In the genomic region with DNA sequence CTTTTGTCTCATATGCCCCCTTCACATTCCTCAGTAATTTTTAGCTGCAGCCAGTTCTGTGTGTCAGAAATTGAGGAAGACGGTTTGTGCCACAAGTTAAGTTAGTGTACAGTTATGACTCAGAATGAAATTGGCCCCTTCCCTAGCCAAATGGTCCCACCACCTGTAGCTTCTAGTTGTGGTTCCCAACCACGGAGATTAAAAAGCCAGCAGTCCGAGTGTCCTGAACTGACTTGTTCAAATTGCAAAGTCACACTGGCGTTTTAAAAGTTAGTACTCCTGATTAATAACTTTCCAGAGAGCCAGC, we compare ENCODE assay signal across 8 mouse cellular contexts. TPM values are rescaled to one million over a fixed set of nuclear protein-coding genes. Genes with fewer than 3 reads are reported as not detected.
A peak's percentile ranks its signal among the peaks of the same experiment; 100 is the strongest.
DNase-seq lines count a peak whose midpoint lies in the region; ATAC-seq and TF ChIP-seq lines count a peak whose summit lies in the region.

No protein-coding gene starts in this region.

- H3K36me3 ChIP-seq in forebrain, embryonic 11.5 days (ENCODE audit: control insufficient read depth, insufficient read depth, low read length): no peaks in the 10 kb centered on the region
- H3K36me3 ChIP-seq in limb, embryonic 11.5 days (ENCODE audit: control insufficient read depth, insufficient read depth, low read length): no peaks in the 10 kb centered on the region
- H3K36me3 ChIP-seq in midbrain, embryonic 16.5 days (ENCODE audit: control insufficient read depth, insufficient read depth, low read length): no peaks in the 10 kb centered on the region; the same call in 1 of the 2 replicates

- H3K9me3 ChIP-seq in forebrain, embryonic 11.5 days (ENCODE audit: control insufficient read depth, low read length): no peaks in the 10 kb centered on the region
- H3K9me3 ChIP-seq in limb, embryonic 11.5 days (ENCODE audit: control insufficient read depth, low read length): no peaks in the 10 kb centered on the region
- H3K9me3 ChIP-seq in midbrain, embryonic 16.5 days (replicated peaks; ENCODE audit: control insufficient read depth, low read length, poor library complexity, severe bottlenecking): 0 out of 2 replicates have a peak, but pooled peaks cover 2% of the 10 kb centered on the region

- TF ChIP-seq POLR2A in cerebellum, adult 2 months (IDR thresholded peaks at IDR 0.05; ENCODE audit: borderline replicate concordance, insufficient read depth, low read length): no peak

- H3K9ac ChIP-seq in forebrain, embryonic 11.5 days (ENCODE audit: low read length): peak overlapping the region; percentile 96
- peak overlapping the region; percentile 92 for H3K9ac ChIP-seq in limb, embryonic 11.5 days (ENCODE audit: low read length)
- H3K9ac ChIP-seq in midbrain, embryonic 16.5 days (ENCODE audit: low read depth, low read length): peak overlapping the region; percentile 84

- H3K4me2 ChIP-seq in forebrain, embryonic 11.5 days (ENCODE audit: low read depth, low read length, severe bottlenecking): peak overlapping the region; percentile 56
- H3K4me2 ChIP-seq in limb, embryonic 11.5 days (ENCODE audit: low read depth, severe bottlenecking): peak overlapping the region; percentile 76
- peak overlapping the region; percentile 82 for H3K4me2 ChIP-seq in midbrain, embryonic 16.5 days (ENCODE audit: low read length)

- ATAC-seq in cerebellum, adult (ENCODE audit: insufficient number of reproducible peaks, low FRiP score, low TSS enrichment): no peak
- ATAC-seq in forebrain, embryonic 11.5 days (replicated peaks; ENCODE audit: low FRiP score): no peak
- ATAC-seq in limb, embryonic 11.5 days (ENCODE audit: insufficient number of reproducible peaks, low FRiP score, low TSS enrichment, low read depth): no peak
- ATAC-seq in midbrain, embryonic 16.5 days: no peak

- no peak for TF ChIP-seq CTCF in cerebellum, adult 2 months (IDR thresholded peaks at IDR 0.05; ENCODE audit: borderline replicate concordance, insufficient read depth, low read depth, low read length)

- H3K27me3 ChIP-seq in cerebellum, adult 2 months (ENCODE audit: control insufficient read depth, insufficient read depth, low read length): no peaks in the 10 kb centered on the region
- no peaks in the 10 kb centered on the region for H3K27me3 ChIP-seq in forebrain, embryonic 11.5 days (ENCODE audit: control insufficient read depth, insufficient read depth, low read length)
- no peaks in the 10 kb centered on the region for H3K27me3 ChIP-seq in limb, embryonic 11.5 days (ENCODE audit: control insufficient read depth, insufficient read depth, low read length)
- no peaks in the 10 kb centered on the region for H3K27me3 ChIP-seq in midbrain, embryonic 16.5 days (ENCODE audit: control insufficient read depth, insufficient read depth, low read depth, low read length)

- H3K4me1 ChIP-seq in cerebellum, adult 2 months (ENCODE audit: control insufficient read depth, insufficient read depth, low read length): no peaks in the 10 kb centered on the region; the same call in 1 of the 2 replicates
- H3K4me1 ChIP-seq in forebrain, embryonic 11.5 days (replicated peaks; ENCODE audit: control insufficient read depth, insufficient read depth, low read length): no peaks in the 10 kb centered on the region; the same call in 1 of the 2 replicates
- H3K4me1 ChIP-seq in limb, embryonic 11.5 days (ENCODE audit: control insufficient read depth, insufficient read depth, low read length): 0 out of 2 replicates have a peak, but pooled peaks cover 5% of the 10 kb centered on the region
- H3K4me1 ChIP-seq in midbrain, embryonic 16.5 days (ENCODE audit: control insufficient read depth, insufficient read depth, low read length): peaks cover 16% of the 10 kb centered on the region

- WGBS in cerebellum, adult 2 months: 2% methylated on average over 4 of the region's 4 CpGs
- WGBS in forebrain, embryonic 11.5 days: 15% methylated on average over 4 of the region's 4 CpGs
- 13% methylated on average over 4 of the region's 4 CpGs for WGBS in limb, embryonic 11.5 days
- 17% methylated on average over 4 of the region's 4 CpGs for WGBS in midbrain, embryonic 16.5 days

- H3K27ac ChIP-seq in cerebellum, adult 2 months (ENCODE audit: insufficient read depth, low read length): no peak overlapping the region
- H3K27ac ChIP-seq in forebrain, embryonic 11.5 days (ENCODE audit: low read depth, low read length): no peak overlapping the region
- no peak overlapping the region for H3K27ac ChIP-seq in limb, embryonic 11.5 days (replicated peaks; ENCODE audit: low read depth, low read length)
- no peak overlapping the region; the same call in 1 of the 2 replicates for H3K27ac ChIP-seq in midbrain, embryonic 16.5 days (ENCODE audit: low read length)

- DNase-seq in cerebellum, adult 2 months: no peak
- peak; percentile 13 to 21 for DNase-seq in B cell, adult 2 months
- no peak for DNase-seq in forebrain, embryonic 11.5 days (ENCODE audit: low spot score)
- peak; percentile 25 for DNase-seq in limb, embryonic 11.5 days (ENCODE audit: low spot score)
- DNase-seq in gastrocnemius, postnatal 25 days: no peak
- no peak for DNase-seq in ovary, postnatal 14 days (ENCODE audit: low spot score)

- peak overlapping the region; percentile 80 for H3K4me3 ChIP-seq in cerebellum, adult 2 months (replicated peaks; ENCODE audit: insufficient read depth, low read depth, low read length)
- H3K4me3 ChIP-seq in forebrain, embryonic 11.5 days (ENCODE audit: low read depth, low read length): peak overlapping the region; percentile 84
- H3K4me3 ChIP-seq in limb, embryonic 11.5 days (ENCODE audit: low read depth, low read length): peak overlapping the region; percentile 89
- peak overlapping the region; percentile 73 for H3K4me3 ChIP-seq in midbrain, embryonic 16.5 days (ENCODE audit: low read depth, low read length)

RNA-seq across cellular contexts. Expression of gene Phkb, which starts 0.7 kb away (rescaled TPM):
- 34.4 and 36.9 TPM in 2 replicates for polyA plus RNA-seq in cerebellum, adult 2 months (2012; rRNA removed)
- polyA plus RNA-seq in forebrain, embryonic 11.5 days (2014; fragmentation: Nextera tagmentation; extraction: Ambion mirVana): 39.0 and 51.9 TPM in 2 replicates
- polyA plus RNA-seq in limb, embryonic 11.5 days (2014; fragmentation: Nextera tagmentation; extraction: Ambion mirVana): 55.8 and 56.5 TPM in 2 replicates
- 32.6 and 37.2 TPM in 2 replicates for polyA plus RNA-seq in midbrain, embryonic 16.5 days (2015; fragmentation: Nextera tagmentation; extraction: Ambion mirVana)
- total RNA-seq in gastrocnemius, postnatal 25 days (2021): 100 to 1,000 TPM; 229 to 257 TPM

RNA-seq across cellular contexts. Expression of gene Itfg1, which starts 0.7 kb away (rescaled TPM):
- polyA plus RNA-seq in cerebellum, adult 2 months (2012; rRNA removed): 85.0 and 85.1 TPM in 2 replicates
- 85.7 and 86.1 TPM in 2 replicates for polyA plus RNA-seq in forebrain, embryonic 11.5 days (2014; fragmentation: Nextera tagmentation; extraction: Ambion mirVana)
- polyA plus RNA-seq in limb, embryonic 11.5 days (2014; fragmentation: Nextera tagmentation; extraction: Ambion mirVana): 62.2 and 64.7 TPM in 2 replicates
- polyA plus RNA-seq in midbrain, embryonic 16.5 days (2015; fragmentation: Nextera tagmentation; extraction: Ambion mirVana): 210 and 222 TPM in 2 replicates
- total RNA-seq in gastrocnemius, postnatal 25 days (2021): 10 to 100 TPM; 32.7 to 34.1 TPM

Comparison
In these comparisons a context has a peak if more than half of its experiments do, and no peak if none do; other contexts are left out.
1. DNase-seq: peak in B cell, adult 2 months (2 of 2) and limb, embryonic 11.5 days (single experiment); none in cerebellum, adult 2 months (0 of 2), forebrain, embryonic 11.5 days (single experiment), gastrocnemius, postnatal 25 days (single experiment) and ovary, postnatal 14 days (single experiment).
2. Peak in every context shown above with its lines, with median percentiles within 50 percentile points of each other: H3K4me3 ChIP-seq, H3K4me2 ChIP-seq and H3K9ac ChIP-seq.